ENCODE assay signal across 8 mouse cellular contexts in genomic region chr19:36925671-36926552, GRCm38 (mm10). TPM values are rescaled to one million over a fixed set of nuclear protein-coding genes. Genes with fewer than 3 reads are reported as not detected.
DNase-seq lines count a peak whose midpoint lies in the region; ATAC-seq and TF ChIP-seq lines count a peak whose summit lies in the region.

Gene Btaf1, plus strand, starts transcription at chr19:36926079.

- no peaks in the 10 kb centered on the region; the same call in 1 of the 2 replicates for H3K4me1 ChIP-seq in brown adipose tissue, adult 24 weeks (ENCODE audit: control insufficient read depth, insufficient read depth, insufficient read length, low read length)
- peaks cover 35% of the 10 kb centered on the region for H3K4me1 ChIP-seq in heart, embryonic 13.5 days
- peaks cover 42% of the 10 kb centered on the region for H3K4me1 ChIP-seq in liver, embryonic 15.5 days (replicated peaks)
- peaks cover 29% of the 10 kb centered on the region for H3K4me1 ChIP-seq in neural tube, embryonic 13.5 days (replicated peaks)
- H3K4me1 ChIP-seq in testis, adult 2 months (ENCODE audit: control insufficient read depth, insufficient read depth, low read length), result no peaks in the 10 kb centered on the region; the same call in 1 of the 2 replicates

- H3K4me3 ChIP-seq in brown adipose tissue, adult 24 weeks (ENCODE audit: insufficient read depth, low read depth, low read length), result peak within 1 kb of the TSS; percentile 94
- H3K4me3 ChIP-seq in heart, embryonic 13.5 days, result peak within 1 kb of the TSS; percentile 97
- H3K4me3 ChIP-seq in liver, embryonic 15.5 days (replicated peaks), result peak within 1 kb of the TSS; percentile 89
- H3K4me3 ChIP-seq in neural tube, embryonic 13.5 days, result peak within 1 kb of the TSS; percentile 77
- peak within 1 kb of the TSS; percentile 97 for H3K4me3 ChIP-seq in testis, adult 2 months (ENCODE audit: control insufficient read depth, low read depth, low read length)

- H3K36me3 ChIP-seq in heart, embryonic 13.5 days, result no peaks in the 10 kb centered on the region
- H3K36me3 ChIP-seq in liver, embryonic 15.5 days (replicated peaks), result no peaks in the 10 kb centered on the region
- no peaks in the 10 kb centered on the region for H3K36me3 ChIP-seq in neural tube, embryonic 13.5 days
- H3K36me3 ChIP-seq in testis, adult 2 months (ENCODE audit: control insufficient read depth, insufficient read depth, low read length), result no peaks in the 10 kb centered on the region

- H3K9me3 ChIP-seq in heart, embryonic 13.5 days, result no peaks in the 10 kb centered on the region
- H3K9me3 ChIP-seq in liver, embryonic 15.5 days (replicated peaks), result no peaks in the 10 kb centered on the region
- H3K9me3 ChIP-seq in neural tube, embryonic 13.5 days, result no peaks in the 10 kb centered on the region

- TF ChIP-seq POLR2A in testis, adult 2 months (IDR thresholded peaks at IDR 0.05; ENCODE audit: control insufficient read depth, low read depth, low read length), result peak; percentile 98

- H3K9ac ChIP-seq in heart, embryonic 13.5 days, result peak within 1 kb of the TSS; percentile 95
- H3K9ac ChIP-seq in liver, embryonic 15.5 days, result peak within 1 kb of the TSS; percentile 92
- H3K9ac ChIP-seq in neural tube, embryonic 13.5 days, result peak within 1 kb of the TSS; percentile 82

- WGBS in heart, embryonic 13.5 days, result under 1% methylated on average over 98 of the region's 98 CpGs
- WGBS in liver, embryonic 15.5 days (ENCODE audit: insufficient replicate concordance), result under 1% methylated on average over 98 of the region's 98 CpGs
- WGBS in neural tube, embryonic 13.5 days, result under 1% methylated on average over 87 of the region's 98 CpGs

- no peaks in the 10 kb centered on the region for H3K27me3 ChIP-seq in heart, embryonic 13.5 days (replicated peaks)
- no peaks in the 10 kb centered on the region for H3K27me3 ChIP-seq in liver, embryonic 15.5 days
- H3K27me3 ChIP-seq in neural tube, embryonic 13.5 days, result 0 out of 2 replicates have a peak, but pooled peaks cover 6% of the 10 kb centered on the region
- no peaks in the 10 kb centered on the region for H3K27me3 ChIP-seq in testis, adult 2 months (ENCODE audit: control insufficient read depth, insufficient read depth, low read length)

- peak; percentile 84 for DNase-seq in fat pad, adult 2 months (ENCODE audit: extremely low read depth, low read depth, low spot score)
- DNase-seq in kidney, postnatal 14 days, result peak; percentile 94

- H3K27ac ChIP-seq in brown adipose tissue, adult 24 weeks (replicated peaks; ENCODE audit: low read depth, low read length), result peak within 1 kb of the TSS; percentile 92
- H3K27ac ChIP-seq in heart, embryonic 13.5 days (replicated peaks), result peak within 1 kb of the TSS; percentile 94
- H3K27ac ChIP-seq in liver, embryonic 15.5 days (replicated peaks), result peak within 1 kb of the TSS; percentile 99
- peak within 1 kb of the TSS; percentile 92 for H3K27ac ChIP-seq in neural tube, embryonic 13.5 days (replicated peaks)
- H3K27ac ChIP-seq in testis, adult 2 months (ENCODE audit: control insufficient read depth, insufficient read depth, low read depth, low read length), result peak within 1 kb of the TSS; percentile 93

- ATAC-seq in CD4-positive, CD25-positive, alpha-beta regulatory T cell, adult 4 months, result peak; percentile 84
- ATAC-seq in heart, embryonic 13.5 days (ENCODE audit: extremely low read depth, insufficient number of reproducible peaks, low FRiP score, low TSS enrichment), result peak; percentile 90
- ATAC-seq in liver, embryonic 15.5 days (ENCODE audit: insufficient read depth), result peak; percentile 94
- peak; percentile 97 for ATAC-seq in neural tube, embryonic 13.5 days (ENCODE audit: low read depth)

- peak within 1 kb of the TSS; percentile 94 for H3K4me2 ChIP-seq in heart, embryonic 13.5 days
- H3K4me2 ChIP-seq in liver, embryonic 15.5 days, result peak within 1 kb of the TSS; percentile 80
- peak within 1 kb of the TSS; percentile 77 for H3K4me2 ChIP-seq in neural tube, embryonic 13.5 days

- no peak for TF ChIP-seq CTCF in testis, adult 2 months (IDR thresholded peaks at IDR 0.05; ENCODE audit: control insufficient read depth, insufficient read depth, insufficient replicate concordance, low read depth, low read length)

RNA-seq across cellular contexts. Expression of gene Btaf1, which starts in this region (rescaled TPM):
- polyA plus RNA-seq in CD4-positive, CD25-positive, alpha-beta regulatory T cell, adult 4 months (2017; shearing (Covaris generic)), result 10 to 100 TPM in 1 of 2 experiments, 1 to 10 TPM in 1; 8.3 to 11.4 TPM
- polyA plus RNA-seq in brown adipose tissue, adult 24 weeks (2012; ENCODE audit: insufficient read depth, insufficient read length, missing spikeins), result 8.0 and 10.8 TPM in 2 replicates
- 6.5 and 6.9 TPM in 2 replicates for polyA plus RNA-seq in heart, embryonic 13.5 days (2015; fragmentation: Nextera tagmentation; extraction: Ambion mirVana)
- polyA plus RNA-seq in liver, embryonic 15.5 days (2015; fragmentation: Nextera tagmentation; extraction: Ambion mirVana), result 8.5 and 9.4 TPM in 2 replicates
- 8.7 and 11.2 TPM in 2 replicates for polyA plus RNA-seq in neural tube, embryonic 13.5 days (2015; fragmentation: Nextera tagmentation; extraction: Ambion mirVana)
- 15.4 and 16.7 TPM in 2 replicates for polyA plus RNA-seq in testis, adult 2 months (2012; rRNA removed)

Comparison
In these comparisons a context has a peak if more than half of its experiments do, and no peak if none do; other contexts are left out.
1. Peak in every context shown above with its lines: DNase-seq, ATAC-seq, H3K4me3 ChIP-seq and H3K27ac ChIP-seq.